Mouse (Mus musculus) monocyte, adult 5-6 weeks (primary cell): ENCODE measurements at regions not wholly inside any gene's neighbourhood (a gene's known extent, or its start where the extent isn't known, plus 50 kb on each side); places are given as distances from the start of the nearest gene placed in this dataset.
"Not testable (repeated sequence)": the region's sequence is repeated elsewhere in the genome, so short reads cannot be mapped to it uniquely, and the experiment has no call there.

ENCODE experiments used
- ATAC-seq: fragments of 153-309, 156-312 bp; replicated peaks from 2 replicates; pipeline ENCODE4 v1.8.0; 2017; ENCODE audit warnings: mild to moderate bottlenecking; ENCODE audit not compliant: low TSS enrichment, insufficient number of reproducible peaks, severe bottlenecking, poor library complexity, low FRiP score

DNA sequence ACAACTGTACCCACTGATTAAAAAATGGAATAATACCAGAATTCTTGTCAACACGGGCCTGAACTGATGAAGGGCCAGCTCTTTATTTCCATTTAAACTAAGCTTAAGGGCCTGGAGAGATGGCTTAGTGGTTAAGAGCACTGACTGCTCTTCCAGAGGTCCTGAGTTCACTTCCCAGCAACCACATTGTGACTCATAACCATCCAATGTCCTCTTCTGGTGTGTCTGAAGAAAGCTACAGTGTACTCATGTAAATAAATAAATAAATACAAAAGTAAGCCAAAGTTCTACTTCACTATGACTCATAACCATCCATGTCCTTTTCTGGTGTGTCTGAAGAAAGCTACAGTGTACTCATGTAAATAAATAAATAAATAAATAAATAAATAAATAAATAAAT is 60.7 kb upstream of the Nt5e start:
- not testable (repeated sequence) for ATAC-seq

DNA sequence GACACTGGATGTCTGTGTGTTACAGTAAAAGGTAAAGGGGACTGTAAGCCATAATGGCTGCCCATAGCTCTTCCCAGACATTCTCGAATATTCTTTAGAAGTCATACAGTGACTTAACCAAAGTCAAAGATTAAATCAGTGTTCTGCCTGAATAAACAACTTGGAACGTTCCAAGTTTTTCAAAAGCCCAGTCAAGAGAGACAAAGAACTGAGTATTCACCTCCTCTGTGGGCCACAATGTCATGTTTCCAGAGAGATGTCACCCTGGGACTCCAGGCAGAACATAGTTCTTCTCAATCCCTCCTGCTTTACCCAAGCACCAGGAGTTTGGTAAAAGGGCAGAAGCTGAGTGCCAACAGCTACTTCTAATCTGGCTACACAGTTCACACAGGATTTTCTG is 58.2 kb upstream of the Nt5e start:
- ATAC-seq = no peak

DNA sequence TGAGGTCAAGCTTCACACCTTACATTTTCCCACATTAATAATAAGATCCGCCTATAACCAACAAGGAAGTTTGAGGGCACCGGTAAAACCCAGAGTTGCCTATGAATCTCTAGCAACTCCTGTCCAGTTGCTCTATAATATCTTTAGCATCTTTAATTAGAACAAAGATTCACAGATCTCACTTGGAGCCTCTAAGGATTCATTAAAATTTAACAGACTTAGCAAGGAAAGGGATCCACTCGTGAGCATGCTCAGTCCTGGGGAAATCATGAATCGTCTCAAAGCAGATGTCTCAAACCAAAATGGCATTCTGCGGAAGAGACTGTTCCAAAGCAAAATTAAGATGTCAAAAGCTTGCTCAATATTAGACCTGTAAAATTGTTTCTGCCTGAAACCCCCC is 57.8 kb upstream of the Nt5e start:
- no peak for ATAC-seq

DNA sequence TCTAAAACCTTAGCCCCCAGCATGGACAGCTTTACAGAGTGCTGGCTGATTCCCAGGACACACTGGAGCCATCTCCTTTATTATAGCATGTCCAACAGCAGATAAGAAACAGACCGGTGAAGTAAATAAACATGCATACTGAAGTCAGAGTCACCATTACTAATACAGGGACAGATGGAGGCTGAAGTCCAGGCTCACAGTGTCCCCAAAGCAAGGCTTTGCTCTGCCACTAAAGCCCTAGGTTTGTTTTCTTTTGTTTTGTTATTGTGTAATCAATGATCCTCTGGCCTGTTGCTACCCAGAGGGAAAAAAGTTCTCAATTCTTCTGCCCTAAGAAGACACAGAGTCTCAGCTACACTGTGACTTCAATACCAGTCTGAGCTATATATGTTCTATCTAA is 56.2 kb upstream of the Nt5e start:
- ATAC-seq = no peak

DNA sequence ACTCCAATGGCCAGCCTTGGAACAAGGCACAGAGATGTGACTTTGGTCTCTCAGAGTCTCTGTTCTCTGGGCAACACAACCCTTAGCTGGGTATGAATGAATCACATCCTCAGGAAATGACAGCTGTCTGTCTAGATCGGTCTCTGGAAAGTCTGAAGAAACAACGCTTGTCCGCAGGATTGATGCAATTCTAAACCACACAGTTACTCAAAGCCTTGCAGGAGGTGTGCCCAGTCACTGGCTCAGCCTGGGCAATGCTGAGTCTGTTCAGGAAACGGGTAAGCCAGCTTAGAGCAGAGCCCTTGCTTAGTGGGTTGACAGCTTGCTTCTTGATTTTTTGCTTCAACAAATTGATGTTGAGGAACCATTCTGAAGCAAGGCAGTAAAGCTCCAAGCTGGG is 53.7 kb upstream of the Nt5e start:
- ATAC-seq = peak; percentile 82

DNA sequence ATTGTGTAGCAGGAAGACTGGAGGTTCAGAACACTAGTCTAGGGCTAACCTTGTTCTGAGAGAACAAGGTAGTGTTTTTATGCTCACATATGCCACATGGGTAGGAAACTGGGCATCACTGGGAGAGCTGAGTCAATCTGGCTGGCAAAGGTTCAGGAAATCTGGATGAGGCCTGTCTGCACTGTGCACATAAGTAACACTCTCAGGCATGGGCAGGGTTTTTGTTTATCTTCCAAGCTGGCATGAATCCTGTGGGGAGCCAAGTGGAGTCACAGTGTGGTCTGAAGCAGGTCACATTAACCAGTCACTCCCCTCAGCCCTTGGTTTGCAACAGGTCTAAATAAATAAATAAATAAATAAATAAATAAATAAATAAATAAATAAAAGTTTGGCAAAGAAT is 53.0 kb upstream of the Nt5e start:
- no peak for ATAC-seq

DNA sequence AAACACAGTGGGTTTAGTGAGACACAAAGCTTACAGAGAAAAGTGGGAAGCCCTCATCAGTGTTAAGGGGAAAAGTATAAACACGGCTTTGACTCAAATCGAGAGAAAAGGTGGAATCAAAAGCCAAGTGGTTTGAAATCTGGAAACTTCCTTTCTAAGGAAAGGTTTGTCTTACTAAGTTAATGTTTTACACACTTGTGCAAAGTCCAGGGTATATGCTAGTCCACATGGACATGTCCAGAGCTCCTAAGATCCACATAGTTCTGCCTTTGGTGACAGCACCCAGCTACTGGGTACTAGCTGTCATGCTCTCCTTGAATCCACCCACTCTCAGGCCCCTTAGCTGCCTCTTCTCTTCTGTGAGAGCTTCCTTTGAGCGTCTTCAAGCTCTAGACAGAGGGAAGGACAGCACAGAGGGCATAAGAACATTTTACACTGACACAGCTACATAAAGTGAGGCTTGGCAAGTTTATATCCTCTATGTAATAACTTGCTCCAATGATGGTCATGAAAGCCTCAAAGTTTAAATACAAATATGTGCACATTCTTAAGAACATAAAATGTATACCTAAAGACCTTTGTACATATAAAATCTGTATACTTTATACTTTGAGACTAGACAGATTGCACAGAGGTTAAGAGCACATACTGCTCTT is 52.2 kb upstream of the Nt5e start:
- ATAC-seq = no peak

DNA sequence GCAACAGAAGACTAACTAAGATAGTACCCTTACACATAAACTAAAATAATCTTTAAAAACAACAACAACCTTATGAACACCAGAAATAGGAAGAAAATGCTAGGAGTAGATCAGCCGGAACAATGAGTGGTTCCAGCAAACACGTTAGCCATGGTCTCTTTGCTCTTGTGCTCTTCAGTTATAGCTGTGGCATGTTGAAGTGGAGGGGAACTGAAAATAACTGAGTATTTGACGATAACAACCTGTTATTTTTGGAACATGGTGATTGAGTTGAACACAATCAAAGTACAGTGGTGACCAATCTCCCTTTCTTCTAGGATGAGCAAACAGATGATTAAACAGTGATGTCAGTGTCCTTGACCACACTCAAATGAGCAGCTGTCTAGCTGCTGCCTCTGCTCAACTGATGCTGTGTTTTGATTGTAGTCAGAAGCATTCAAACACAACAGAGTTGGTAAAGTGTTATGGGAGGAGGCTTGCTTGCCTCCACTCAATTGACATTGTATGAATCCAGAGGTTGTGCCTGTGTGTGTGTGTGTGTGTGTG is 50.9 kb upstream of the Nt5e start:
- no peak for ATAC-seq

DNA sequence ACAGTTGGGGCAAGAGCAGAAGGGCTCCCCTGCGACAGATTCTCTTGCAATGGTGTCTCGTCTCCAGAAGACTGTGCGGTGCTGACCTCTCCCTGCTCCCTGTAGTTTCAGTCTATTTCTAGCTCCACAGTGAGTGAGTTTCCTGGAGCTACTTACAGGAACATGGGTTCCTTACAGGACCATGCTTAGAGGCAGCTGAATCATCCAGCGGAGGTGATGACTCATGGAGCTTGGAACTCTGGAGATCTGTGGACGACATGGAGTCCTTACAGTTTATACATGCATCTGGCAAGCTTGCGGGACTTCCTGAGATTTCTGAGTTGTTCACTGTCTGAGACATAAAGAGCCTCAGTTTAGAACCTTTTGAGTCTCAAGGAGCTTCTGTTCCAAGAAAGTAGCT is 50.0 kb upstream of the Nt5e start:
- ATAC-seq = no peak
